Mouse (Mus musculus): ENCODE measurements around the gene Dnah12. TPM values are rescaled to one million over a fixed set of nuclear protein-coding genes. Genes with fewer than 3 reads are reported as not detected.

Dnah12 gene
- polyA plus RNA-seq, 1 experiment = 0.08 TPM

GRCm38 (mm10) chr14:26798330-26798729, 105.3 kb downstream of the Dnah12 start:
- no peak overlapping the region for H3K27ac ChIP-seq (replicated peaks; ENCODE audit: low read depth, low read length)
- H3K4me1 ChIP-seq (ENCODE audit: control insufficient read depth, insufficient read depth, insufficient read length, low read length) = no peaks in the 10 kb centered on the region
- H3K4me3 ChIP-seq (ENCODE audit: insufficient read depth, low read depth, low read length) = no peak overlapping the region

DNA sequence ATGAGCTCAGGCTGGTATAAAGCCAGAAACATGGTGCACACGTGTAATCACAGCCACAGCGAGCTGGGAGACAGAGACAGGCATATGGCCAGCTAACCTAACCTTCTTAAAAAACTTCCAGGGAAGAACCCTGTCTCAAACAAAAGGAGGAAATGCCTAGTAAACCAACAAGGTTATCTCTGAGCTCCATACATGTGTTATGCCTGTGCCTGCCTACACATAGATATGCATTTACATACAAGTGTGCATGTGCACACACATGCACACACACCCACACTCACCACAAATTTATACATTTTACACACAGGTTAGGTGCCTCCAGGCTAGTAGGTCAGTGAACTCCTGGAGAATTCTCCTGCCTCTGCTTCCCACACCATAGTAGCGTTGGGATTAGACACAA, 106.2 kb downstream of the Dnah12 start:
- H3K27ac ChIP-seq (replicated peaks; ENCODE audit: low read depth, low read length) = no peak overlapping the region
- no peaks in the 10 kb centered on the region for H3K4me1 ChIP-seq (ENCODE audit: control insufficient read depth, insufficient read depth, insufficient read length, low read length)
- no peak overlapping the region for H3K4me3 ChIP-seq (ENCODE audit: insufficient read depth, low read depth, low read length)

DNA sequence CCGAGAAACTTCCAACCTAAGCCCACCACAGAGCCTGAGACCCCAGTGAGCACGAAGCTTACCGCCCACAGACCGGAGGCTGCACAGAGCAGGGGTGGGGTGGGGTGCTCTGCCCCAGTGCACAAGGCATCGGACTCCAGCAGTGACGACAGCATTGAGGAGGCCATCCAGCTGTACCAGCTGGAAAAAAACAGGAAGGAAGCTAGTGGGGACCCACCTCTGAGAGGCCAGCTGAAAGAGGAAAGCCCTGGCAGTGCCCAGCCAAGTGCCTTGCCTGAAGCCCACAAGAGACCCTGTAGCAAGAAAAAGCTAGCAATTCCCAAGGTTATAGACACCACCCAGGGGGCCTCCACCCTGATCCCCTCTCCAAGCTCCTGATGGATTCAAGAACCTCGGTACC, 112.4 kb downstream of the Dnah12 start:
- H3K4me1 ChIP-seq (ENCODE audit: control insufficient read depth, insufficient read depth, insufficient read length, low read length) = no peaks in the 10 kb centered on the region
- H3K27ac ChIP-seq (replicated peaks; ENCODE audit: low read depth, low read length) = no peak overlapping the region
- no peak overlapping the region for H3K4me3 ChIP-seq (ENCODE audit: insufficient read depth, low read depth, low read length)

DNA sequence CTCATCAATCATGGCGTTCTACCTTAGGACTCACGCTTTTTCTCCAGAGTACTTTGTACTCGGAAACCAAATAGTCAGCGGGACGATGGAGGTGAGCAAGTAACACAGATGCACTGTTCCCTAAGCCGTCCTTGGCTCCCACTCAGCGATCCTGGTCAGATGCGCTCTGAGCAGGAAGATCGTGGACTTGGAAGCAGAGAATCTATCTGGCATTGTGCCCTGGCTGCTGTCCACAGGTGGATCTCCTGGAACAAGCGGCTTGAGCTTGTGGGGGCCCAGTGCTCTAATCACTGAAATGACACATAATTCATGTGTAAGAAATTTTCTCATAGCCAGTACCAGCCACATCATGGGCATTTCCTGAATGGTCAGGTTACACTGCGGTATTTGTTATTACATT, 119.7 kb downstream of the Dnah12 start:
- no peaks in the 10 kb centered on the region for H3K4me1 ChIP-seq (ENCODE audit: control insufficient read depth, insufficient read depth, insufficient read length, low read length)
- no peak overlapping the region for H3K4me3 ChIP-seq (ENCODE audit: insufficient read depth, low read depth, low read length)
- no peak overlapping the region for H3K27ac ChIP-seq (replicated peaks; ENCODE audit: low read depth, low read length)

GRCm38 (mm10) chr14:26813871-26814270, 120.8 kb downstream of the Dnah12 start:
- Histone ChIP-seq H3K4me1 (ENCODE audit: control insufficient read depth, insufficient read depth, insufficient read length, low read length) (no peaks in the 10 kb centered on the region), H3K4me3 (ENCODE audit: insufficient read depth, low read depth, low read length) (no peak overlapping the region), H3K27ac (replicated peaks; ENCODE audit: low read depth, low read length) (no peak overlapping the region)

DNA sequence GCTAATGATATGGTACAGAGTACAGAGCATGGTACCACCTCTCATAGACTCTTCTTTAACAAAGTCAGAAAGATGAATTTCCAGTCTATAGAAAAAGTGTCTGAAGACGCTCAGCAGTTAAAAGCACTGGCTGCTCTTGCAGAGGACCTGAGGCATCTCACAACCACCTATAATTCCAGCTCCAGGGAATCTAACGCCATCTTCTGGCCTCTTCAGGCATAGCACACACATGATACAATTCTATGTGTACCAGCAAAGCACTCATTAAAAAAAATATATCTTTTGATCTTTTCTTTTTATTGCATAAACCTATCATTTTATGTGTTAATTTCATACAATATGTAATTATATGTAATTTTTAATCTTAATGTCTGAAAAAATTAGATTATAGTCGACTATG, 121.8 kb downstream of the Dnah12 start:
- no peak overlapping the region for H3K4me3 ChIP-seq (ENCODE audit: insufficient read depth, low read depth, low read length)

DNA sequence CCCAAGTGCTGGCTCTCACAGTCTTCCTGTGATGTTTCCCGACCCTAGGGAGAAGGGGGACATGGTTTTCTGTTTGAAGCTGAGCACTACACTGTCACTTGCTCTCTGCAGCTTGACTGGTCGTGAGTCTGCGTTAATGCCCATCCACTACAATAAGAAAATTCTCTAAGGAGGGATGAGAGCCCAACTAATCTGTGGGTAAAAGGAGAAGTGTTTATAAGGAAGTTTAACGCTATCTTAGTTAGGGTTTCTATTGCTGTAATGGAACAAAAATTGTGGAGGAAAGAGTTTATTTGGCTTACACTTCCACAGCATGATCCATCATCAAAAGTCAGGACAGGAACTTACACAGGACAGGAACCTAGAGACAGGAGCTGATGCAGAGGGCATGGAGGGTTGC, 123.7 kb downstream of the Dnah12 start:
- Histone ChIP-seq H3K27ac (replicated peaks; ENCODE audit: low read depth, low read length) (no peak overlapping the region), H3K4me3 (ENCODE audit: insufficient read depth, low read depth, low read length) (no peak overlapping the region), H3K4me1 (ENCODE audit: control insufficient read depth, insufficient read depth, insufficient read length, low read length) (no peaks in the 10 kb centered on the region)

More for the DNA sequence above, 121.8 kb downstream of the Dnah12 start:
- H3K4me1 ChIP-seq (ENCODE audit: control insufficient read depth, insufficient read depth, insufficient read length, low read length) = no peaks in the 10 kb centered on the region
- no peak overlapping the region for H3K27ac ChIP-seq (replicated peaks; ENCODE audit: low read depth, low read length)

- Histone ChIP-seq H3K27ac (replicated peaks; ENCODE audit: low read depth, low read length) (no peak overlapping the region), H3K4me1 (ENCODE audit: control insufficient read depth, insufficient read depth, insufficient read length, low read length) (no peaks in the 10 kb centered on the region), H3K4me3 (ENCODE audit: insufficient read depth, low read depth, low read length) (no peak overlapping the region)
These were observed 132.9 kb downstream of the Dnah12 start for GRCm38 (mm10) chr14:26826020-26826419.

GRCm38 (mm10) chr14:26853053-26853452, 160.0 kb downstream of the Dnah12 start:
- Histone ChIP-seq H3K4me3 (ENCODE audit: insufficient read depth, low read depth, low read length) (no peak overlapping the region), H3K27ac (replicated peaks; ENCODE audit: low read depth, low read length) (no peak overlapping the region), H3K4me1 (ENCODE audit: control insufficient read depth, insufficient read depth, insufficient read length, low read length) (no peaks in the 10 kb centered on the region)

- Histone ChIP-seq H3K27ac (replicated peaks; ENCODE audit: low read depth, low read length) (no peak overlapping the region), H3K4me3 (ENCODE audit: insufficient read depth, low read depth, low read length) (no peak overlapping the region), H3K4me1 (ENCODE audit: control insufficient read depth, insufficient read depth, insufficient read length, low read length) (peaks cover 4% of the 10 kb centered on the region; the same call in 1 of the 2 replicates)
These were observed 161.0 kb downstream of the Dnah12 start for GRCm38 (mm10) chr14:26854066-26854465.

GRCm38 (mm10) chr14:26858364-26858763, 165.3 kb downstream of the Dnah12 start:
- Histone ChIP-seq H3K27ac (replicated peaks; ENCODE audit: low read depth, low read length) (peak overlapping the region; percentile 62), H3K4me3 (ENCODE audit: insufficient read depth, low read depth, low read length) (no peak overlapping the region), H3K4me1 (ENCODE audit: control insufficient read depth, insufficient read depth, insufficient read length, low read length) (peaks cover 4% of the 10 kb centered on the region; the same call in 1 of the 2 replicates)

GRCm38 (mm10) chr14:26859024-26859423, 165.9 kb downstream of the Dnah12 start:
- H3K4me3 ChIP-seq (ENCODE audit: insufficient read depth, low read depth, low read length) = no peak overlapping the region
- H3K4me1 ChIP-seq (ENCODE audit: control insufficient read depth, insufficient read depth, insufficient read length, low read length) = peaks cover 4% of the 10 kb centered on the region; the same call in 1 of the 2 replicates
- no peak overlapping the region for H3K27ac ChIP-seq (replicated peaks; ENCODE audit: low read depth, low read length)

DNA sequence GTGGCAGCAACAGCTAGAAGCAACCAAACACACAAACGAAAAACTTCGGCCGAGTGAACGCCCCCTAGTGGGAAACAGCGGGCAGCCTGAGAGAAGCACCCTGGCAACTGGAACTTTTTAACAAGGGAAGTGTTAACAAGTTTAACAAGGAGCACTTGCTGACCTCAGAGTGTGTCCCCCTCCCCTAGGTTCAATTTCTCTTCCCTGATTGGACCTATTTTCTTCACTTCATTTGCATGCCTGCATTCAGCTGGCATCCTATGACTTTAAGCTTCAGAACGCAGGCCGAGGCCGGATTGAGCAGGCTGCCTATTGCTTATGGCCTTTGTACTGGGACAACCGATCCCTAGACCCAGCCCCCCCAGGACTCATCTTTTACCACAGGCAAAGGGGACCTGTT, 174.3 kb downstream of the Dnah12 start:
- H3K4me1 ChIP-seq (ENCODE audit: control insufficient read depth, insufficient read depth, insufficient read length, low read length) = 0 out of 2 replicates have a peak, but pooled peaks cover 2% of the 10 kb centered on the region
- H3K4me3 ChIP-seq (ENCODE audit: insufficient read depth, low read depth, low read length) = no peak overlapping the region

GRCm38 (mm10) chr14:26868299-26868698, 175.2 kb downstream of the Dnah12 start:
- H3K4me1 ChIP-seq (ENCODE audit: control insufficient read depth, insufficient read depth, insufficient read length, low read length) = 0 out of 2 replicates have a peak, but pooled peaks cover 2% of the 10 kb centered on the region
- no peak overlapping the region for H3K4me3 ChIP-seq (ENCODE audit: insufficient read depth, low read depth, low read length)
- no peak overlapping the region for H3K27ac ChIP-seq (replicated peaks; ENCODE audit: low read depth, low read length)

More for the DNA sequence above, 174.3 kb downstream of the Dnah12 start:
- H3K27ac ChIP-seq (replicated peaks; ENCODE audit: low read depth, low read length) = no peak overlapping the region

DNA sequence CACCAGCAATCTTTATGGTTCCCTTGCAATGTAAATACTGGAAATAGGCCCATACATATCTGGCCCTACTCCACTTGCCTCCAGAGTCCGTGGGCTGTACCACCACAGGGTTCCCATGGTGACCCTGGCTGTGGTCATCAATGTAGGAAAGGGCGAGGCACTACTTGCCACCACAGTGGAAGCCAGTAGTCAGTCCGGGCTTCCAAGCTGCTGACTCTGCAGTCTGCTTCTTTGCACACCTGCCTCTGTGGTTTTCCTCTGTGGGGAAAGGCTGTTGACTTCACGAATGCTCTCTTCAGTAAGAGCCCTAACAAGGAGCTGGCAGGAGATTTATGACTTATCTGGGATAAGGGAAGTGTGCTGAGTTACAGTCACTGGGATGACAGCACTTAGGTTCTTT, 185.7 kb downstream of the Dnah12 start:
- H3K4me3 ChIP-seq (ENCODE audit: insufficient read depth, low read depth, low read length) = no peak overlapping the region
- H3K4me1 ChIP-seq (ENCODE audit: control insufficient read depth, insufficient read depth, insufficient read length, low read length) = no peaks in the 10 kb centered on the region
- H3K27ac ChIP-seq (replicated peaks; ENCODE audit: low read depth, low read length) = no peak overlapping the region

DNA sequence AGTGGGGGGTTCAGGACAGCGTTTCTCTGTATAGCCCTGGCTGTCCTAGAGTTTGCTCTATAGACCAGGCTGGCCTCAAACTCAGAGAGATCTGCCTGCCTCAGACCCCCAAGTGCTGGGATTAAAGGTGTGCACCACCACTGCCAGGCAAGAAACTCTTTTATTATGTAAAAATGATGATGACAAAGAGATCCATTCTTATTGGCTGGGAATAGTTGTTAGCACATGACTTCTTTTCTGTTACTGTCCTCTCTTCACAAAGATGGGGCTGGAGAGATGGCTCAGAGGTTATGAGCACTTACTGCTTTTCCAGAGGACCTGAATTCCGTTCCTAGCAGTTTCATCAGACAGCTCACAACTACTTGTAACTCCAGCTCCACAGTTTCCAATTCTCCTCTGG, 186.9 kb downstream of the Dnah12 start:
- no peak overlapping the region for H3K4me3 ChIP-seq (ENCODE audit: insufficient read depth, low read depth, low read length)
- H3K27ac ChIP-seq (replicated peaks; ENCODE audit: low read depth, low read length) = no peak overlapping the region

GRCm38 (mm10) chr14:26881700-26882099, 188.6 kb downstream of the Dnah12 start:
- H3K27ac ChIP-seq (replicated peaks; ENCODE audit: low read depth, low read length) = no peak overlapping the region
- H3K4me3 ChIP-seq (ENCODE audit: insufficient read depth, low read depth, low read length) = no peak overlapping the region
- no peaks in the 10 kb centered on the region for H3K4me1 ChIP-seq (ENCODE audit: control insufficient read depth, insufficient read depth, insufficient read length, low read length)

More for the DNA sequence above, 186.9 kb downstream of the Dnah12 start:
- no peaks in the 10 kb centered on the region for H3K4me1 ChIP-seq (ENCODE audit: control insufficient read depth, insufficient read depth, insufficient read length, low read length)

Data from brown adipose tissue, adult 24 weeks (tissue).